Mouse (Mus musculus) left cerebral cortex, postnatal 4 days (tissue): ENCODE data around the gene Olfr1480. TPM values are rescaled to one million over a fixed set of nuclear protein-coding genes. Genes with fewer than 3 reads are reported as not detected.

Experiments
- DNase-seq: peaks from one replicate; pipeline ENCODE4 v3.0.0-alpha.2; 2022
- intact Hi-C: fragments of 180-260 bp; cut with DNase I; formaldehyde crosslinking; loops from one replicate; pipeline ENCODE4 v1.15.1; 2025
- total RNA-seq, 2 experiments: library from RNA; stranded (reverse); gene quantifications; 2 replicates each; pipeline ENCODE4 v1.2.3; 2021

Olfr1480 gene
- total RNA-seq, result not detected

DNA sequence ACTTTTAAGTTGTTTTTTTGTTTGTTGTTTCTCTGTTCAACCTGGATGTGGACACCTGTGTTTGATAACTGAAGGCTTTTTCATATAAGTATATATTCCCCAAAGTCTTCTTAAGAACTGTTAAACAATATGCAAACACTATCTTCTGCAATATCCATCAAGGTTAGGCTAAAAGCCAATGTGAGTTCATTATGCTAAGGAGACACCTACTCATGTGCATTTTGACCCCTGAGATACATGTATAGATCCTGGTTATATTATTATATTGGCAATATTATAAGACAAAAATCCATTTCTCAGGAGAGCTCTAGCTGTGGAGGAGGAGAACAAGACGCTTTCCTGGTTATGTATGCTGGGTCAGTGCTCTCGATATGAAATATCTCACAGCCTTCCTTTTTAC lies at the start of gene Olfr1480:
TSS of gene Olfr1480 (plus strand) at position 301 of the 400 bp plus-strand sequence.
- intact Hi-C loops, result no loop called here
- no peak for DNase-seq

GRCm38 (mm10) chr19:13480096-13480495 lies 47.6 kb upstream of the Olfr1480 start, which contains the start of gene Olfr1475:
Gene Olfr1475 (minus strand): TSS chr19:13480196.
- intact Hi-C loops, result no loop called here
- no peak for DNase-seq

GRCm38 (mm10) chr19:13500246-13500645 lies 27.5 kb upstream of the Olfr1480 start, which contains the start of gene Olfr1477:
Gene Olfr1477 (plus strand): TSS chr19:13500546.
- intact Hi-C loops, result no loop called here
- DNase-seq, result no peak

Other genes with a start within 250 kb of the Olfr1480 start
- gene Olfr1465, start 212.4 kb upstream of the Olfr1480 start, total RNA-seq, result not detected
- gene Olfr1466, start 189.1 kb upstream of the Olfr1480 start, total RNA-seq, result not detected
- gene Olfr1467, start 165.7 kb upstream of the Olfr1480 start, total RNA-seq, result not detected
- not detected for gene Olfr1469, start 120.1 kb upstream of the Olfr1480 start, total RNA-seq
- not detected for gene Olfr1471, start 84.5 kb upstream of the Olfr1480 start, total RNA-seq
- not detected for gene Olfr1472, start 71.8 kb upstream of the Olfr1480 start, total RNA-seq
- gene Olfr1474, start 58.3 kb upstream of the Olfr1480 start, total RNA-seq, result not detected
- not detected for gene Olfr1475, start 47.7 kb upstream of the Olfr1480 start, total RNA-seq
- not detected for gene Olfr1477, start 27.4 kb upstream of the Olfr1480 start, total RNA-seq
- not detected for gene Olfr1484, start 55.6 kb downstream of the Olfr1480 start, total RNA-seq
- gene Olfr1487, start 89.5 kb downstream of the Olfr1480 start, total RNA-seq, result not detected
- not detected for gene Olfr1489, start 103.7 kb downstream of the Olfr1480 start, total RNA-seq
- gene Olfr1490, start 123.2 kb downstream of the Olfr1480 start, total RNA-seq, result not detected
- not detected for gene Olfr1491, start 169.4 kb downstream of the Olfr1480 start, total RNA-seq
- gene Olfr1493-ps1, start 195.4 kb downstream of the Olfr1480 start, total RNA-seq, result not detected
- not detected for gene Olfr1494, start 211.8 kb downstream of the Olfr1480 start, total RNA-seq
- not detected for gene Olfr1495, start 236.7 kb downstream of the Olfr1480 start, total RNA-seq
- gene Olfr1496, start 250.0 kb downstream of the Olfr1480 start, total RNA-seq, result not detected